Mouse (Mus musculus) G1E-ER4 (cell line): Measurements from ENCODE around the gene Abcg1. TPM values are rescaled to one million over a fixed set of nuclear protein-coding genes. Genes with fewer than 3 reads are reported as not detected.

Source experiments
- GATA1 ChIP-seq: IDR thresholded peaks from one replicate; pipeline ENCODE4 v1.8.0; 2012; ENCODE audit warnings: low read length, inconsistent platforms
- polyA plus RNA-seq: library from polyadenylated mRNA; stranded (reverse); fragments of >175 nt; gene quantifications from 2 replicates; pipeline ENCODE4 v1.2.3, GENCODE M21; 2012

Gene Abcg1
- polyA plus RNA-seq, 1 experiment = not detected

DNA sequence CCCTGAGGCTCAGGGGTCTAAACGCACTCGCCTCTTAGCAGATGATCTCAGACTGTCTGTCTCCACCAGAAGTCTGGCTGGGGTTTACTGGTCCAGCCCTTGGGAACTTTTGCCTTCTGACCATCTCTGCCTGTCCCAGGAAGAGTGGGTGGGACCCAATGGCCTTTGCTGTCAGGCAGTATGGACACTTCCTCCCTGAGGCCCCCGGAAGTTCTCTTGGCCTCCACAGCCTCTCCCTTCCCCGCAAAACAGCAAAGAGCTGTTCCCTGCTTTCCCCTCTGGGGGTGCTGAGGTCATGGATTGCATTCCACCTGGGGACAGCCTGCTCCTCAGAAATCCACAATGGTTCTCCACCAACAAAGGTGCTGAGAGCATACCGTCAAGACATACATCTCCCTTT is 31.2 kb downstream of the Abcg1 start:
- no peak for TF ChIP-seq GATA1

DNA sequence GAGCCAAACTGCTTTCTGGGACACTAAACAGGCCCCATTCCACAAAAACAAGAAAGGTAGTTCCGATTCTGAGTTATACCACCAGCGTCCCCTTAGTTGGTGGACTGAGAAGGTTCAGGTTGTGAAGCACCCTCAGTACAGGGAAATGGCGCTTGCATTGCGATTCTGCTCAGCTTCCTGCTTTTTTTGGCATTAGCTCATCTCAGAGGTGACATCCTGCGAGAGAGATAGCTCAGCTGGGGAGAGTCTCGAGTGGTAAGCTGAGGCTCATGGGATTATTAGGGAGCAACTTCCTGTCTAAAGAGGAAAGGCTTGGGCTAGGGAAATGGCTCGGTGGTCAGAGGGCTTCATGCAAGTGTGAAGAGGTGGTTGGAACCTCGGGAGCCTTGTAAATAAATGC is 32.4 kb downstream of the Abcg1 start:
- no peak for TF ChIP-seq GATA1

DNA sequence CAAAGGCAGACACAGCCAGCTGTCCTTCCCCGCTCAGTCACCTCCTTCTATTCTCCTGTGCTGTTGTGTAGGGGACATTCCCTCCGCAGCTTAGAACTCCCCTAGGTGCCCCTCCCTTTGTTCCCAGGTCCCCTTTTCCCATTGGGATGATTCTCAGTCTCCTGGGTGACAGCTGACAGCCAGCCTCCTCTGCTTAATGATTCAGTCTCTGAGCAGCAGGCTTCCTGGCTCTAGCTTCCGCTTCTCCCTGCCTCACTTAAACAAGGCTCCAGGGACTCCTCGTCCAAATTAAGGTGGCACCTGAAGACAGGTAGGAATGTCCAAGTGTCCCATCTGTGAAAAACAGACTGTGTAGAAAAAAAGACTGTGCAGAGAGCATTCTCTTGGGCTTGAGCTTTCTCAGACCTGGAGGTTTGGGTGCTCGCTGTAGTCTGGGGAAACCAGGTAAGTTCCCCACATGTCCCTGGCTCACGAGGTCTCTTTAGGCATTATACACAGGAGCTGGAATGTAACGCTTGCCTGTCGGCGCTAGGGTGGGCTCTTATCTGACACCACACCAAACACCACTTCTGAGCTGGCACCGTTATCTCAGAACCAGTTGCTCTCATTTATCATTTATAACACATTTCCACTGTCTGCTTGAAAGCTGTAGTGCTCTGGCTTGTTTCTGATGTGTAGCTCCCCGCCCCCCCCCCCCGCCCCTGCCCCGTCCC is 33.7 kb downstream of the Abcg1 start:
- no peak for TF ChIP-seq GATA1

DNA sequence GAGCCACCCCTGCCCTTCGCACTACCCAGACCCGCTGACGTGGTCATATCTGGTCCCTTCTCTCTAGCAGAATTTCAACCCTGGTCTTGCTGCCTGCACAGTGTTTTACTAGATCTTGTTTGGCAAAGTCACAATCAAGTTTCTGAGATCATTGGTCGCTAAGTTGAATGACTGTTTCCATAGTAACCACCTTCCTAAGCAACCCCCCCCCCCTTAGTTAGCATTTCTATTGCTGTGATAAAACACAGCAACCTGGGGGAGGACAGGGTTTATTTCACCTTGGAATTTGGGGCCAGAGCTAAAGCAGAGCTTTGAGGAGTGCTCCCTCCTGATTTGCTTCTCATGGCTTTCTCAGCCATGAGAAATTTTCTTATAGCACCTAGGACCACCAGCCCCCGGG is 37.3 kb downstream of the Abcg1 start:
- TF ChIP-seq GATA1 = no peak

DNA sequence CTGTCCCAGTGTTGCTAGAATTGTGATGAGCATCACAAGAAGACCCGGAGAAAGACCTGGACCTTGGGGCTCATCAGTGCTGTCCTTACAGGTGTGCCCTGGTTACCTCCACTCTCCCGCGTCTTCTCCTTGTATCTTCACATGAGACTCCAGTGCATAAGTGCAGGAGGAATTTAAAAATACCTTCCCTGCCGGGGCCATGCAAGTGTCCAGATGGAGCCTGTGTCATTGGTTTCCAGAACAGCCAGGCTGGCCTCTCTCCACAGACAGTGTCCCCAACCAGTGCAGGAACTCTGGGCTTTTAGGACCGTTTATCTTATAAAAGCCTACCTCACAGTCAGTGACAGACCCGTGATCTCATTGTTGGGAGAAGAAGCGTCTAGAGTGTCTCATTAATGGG is 38.1 kb downstream of the Abcg1 start:
- no peak for TF ChIP-seq GATA1

DNA sequence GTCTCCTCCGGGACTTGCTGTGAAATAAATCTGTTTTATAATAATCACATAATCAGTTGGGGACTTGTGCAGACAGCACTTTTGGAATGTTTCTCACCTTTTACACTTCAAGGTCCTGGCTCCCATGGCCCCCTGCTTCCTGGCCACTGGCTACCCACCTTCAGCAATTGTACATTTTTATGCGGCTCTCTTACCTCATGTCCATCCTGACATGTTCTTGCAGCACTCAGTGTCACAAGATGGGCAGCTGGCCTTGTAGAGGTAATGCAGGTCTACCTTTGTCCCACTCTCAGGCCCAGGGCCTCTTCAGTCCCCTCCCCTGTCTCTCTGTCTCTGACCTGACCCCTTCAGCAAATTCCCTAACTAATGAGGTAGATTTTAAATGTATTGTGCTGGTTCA is 39.4 kb downstream of the Abcg1 start:
- no peak for TF ChIP-seq GATA1

DNA sequence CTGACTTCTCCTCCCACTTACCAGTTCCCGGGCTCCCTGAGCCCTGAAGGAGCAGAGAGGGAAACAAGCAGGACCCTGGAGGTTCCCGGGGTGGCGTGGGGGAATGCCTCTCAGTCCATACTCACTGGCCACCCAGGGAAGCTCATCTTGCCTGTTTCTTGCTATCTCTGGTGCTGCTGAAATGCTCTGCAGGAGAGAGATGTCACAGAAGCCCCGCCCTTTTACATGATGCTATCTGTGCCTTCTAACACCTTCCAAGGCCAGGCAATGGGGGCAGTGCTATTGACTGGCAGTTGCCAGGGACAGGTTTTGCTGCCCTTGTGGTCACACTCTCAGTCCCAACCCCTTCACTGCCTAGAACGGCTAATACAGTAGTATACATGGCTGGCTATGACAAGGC is 41.3 kb downstream of the Abcg1 start:
- TF ChIP-seq GATA1 = no peak

DNA sequence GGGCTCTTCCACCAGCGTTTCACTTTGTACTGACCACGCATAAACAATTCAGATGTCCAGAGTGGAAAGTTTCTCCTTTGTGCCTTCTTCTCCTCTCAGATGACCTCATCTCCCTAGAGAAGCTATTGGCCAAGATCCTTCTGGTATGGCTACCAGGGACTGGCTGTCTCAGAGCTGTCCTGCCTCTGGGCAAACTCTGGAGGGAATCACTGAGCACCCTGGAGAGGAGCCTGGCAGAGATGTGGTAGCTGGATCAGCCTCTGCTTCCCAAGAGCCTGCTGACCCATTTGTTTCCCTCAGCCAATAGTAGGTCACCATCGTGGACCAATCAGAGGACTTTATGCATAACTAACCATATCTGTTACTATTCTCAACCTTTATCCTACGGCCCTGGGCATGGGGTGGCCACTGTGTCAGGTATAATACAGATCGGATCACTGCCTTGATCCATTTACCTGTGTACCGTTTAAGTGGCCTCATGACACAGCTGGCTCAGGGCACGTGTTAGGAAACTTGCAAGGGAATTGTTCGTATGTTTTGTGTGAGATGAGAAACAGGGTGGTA is 45.6 kb downstream of the Abcg1 start:
- no peak for TF ChIP-seq GATA1

DNA sequence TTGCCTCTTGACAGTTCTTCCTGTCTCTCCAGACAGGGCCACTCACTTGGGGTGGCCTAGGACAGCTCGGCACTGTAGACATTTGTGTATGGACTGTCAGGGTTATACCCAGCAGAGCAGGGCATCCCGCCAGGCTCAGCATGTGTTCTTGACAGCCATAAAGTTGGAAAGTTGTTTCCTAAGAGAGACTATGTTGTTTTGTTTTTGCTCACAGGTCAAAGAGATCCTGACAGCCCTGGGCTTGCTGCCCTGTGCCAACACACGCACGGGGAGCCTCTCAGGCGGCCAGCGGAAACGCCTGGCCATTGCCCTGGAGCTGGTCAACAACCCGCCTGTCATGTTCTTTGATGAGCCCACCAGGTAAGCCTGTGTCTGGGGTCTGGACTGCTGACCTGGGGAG is 46.3 kb downstream of the Abcg1 start:
- no peak for TF ChIP-seq GATA1

DNA sequence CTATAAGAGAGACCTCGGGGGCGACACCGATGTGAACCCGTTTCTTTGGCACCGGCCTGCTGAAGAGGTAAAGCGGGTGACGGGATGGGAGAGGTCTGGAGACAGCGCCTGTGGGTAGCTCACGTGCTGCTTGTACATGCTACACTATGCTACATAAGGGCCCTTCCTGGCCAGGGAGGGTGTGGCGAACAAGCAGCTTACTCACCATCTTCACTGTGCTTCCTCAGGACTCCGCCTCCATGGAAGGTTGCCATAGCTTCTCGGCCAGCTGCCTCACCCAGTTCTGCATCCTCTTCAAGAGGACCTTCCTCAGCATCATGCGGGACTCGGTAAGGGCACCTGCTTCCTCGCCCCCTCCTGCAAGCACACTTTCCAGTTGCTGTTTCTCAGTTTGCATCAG is 50.9 kb downstream of the Abcg1 start:
- TF ChIP-seq GATA1 = no peak

DNA sequence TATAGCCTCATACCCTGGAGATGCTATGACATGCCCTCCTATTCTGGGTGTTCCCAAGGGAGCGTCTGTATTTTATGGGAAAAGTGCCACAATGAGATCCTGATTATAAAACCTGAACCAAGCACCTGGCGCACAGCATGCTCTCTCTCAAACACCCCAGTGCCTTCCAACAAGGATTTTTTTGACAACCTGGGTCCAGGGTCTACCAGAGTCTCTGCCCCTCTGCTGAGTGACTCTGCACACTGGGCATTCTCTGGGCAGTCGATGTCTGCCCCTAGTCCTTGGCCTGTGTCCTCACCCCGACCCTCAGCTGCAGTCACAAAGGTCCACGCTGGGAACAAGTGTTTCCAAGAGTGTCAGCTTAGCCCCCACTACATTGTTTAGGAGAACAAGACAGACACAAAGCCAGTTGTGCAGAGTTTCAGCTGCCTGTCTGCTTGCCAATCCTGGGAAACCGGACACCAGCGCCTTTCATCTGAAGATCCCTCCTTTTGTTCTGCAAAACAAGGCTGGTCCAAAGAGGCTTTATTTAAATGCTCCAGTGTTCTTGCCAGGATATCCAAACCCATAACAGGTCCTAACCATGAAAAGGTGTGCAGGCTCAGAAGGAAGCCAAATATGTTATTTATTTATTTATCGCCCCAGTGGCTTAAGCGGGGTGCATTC is 55.8 kb downstream of the Abcg1 start:
- no peak for TF ChIP-seq GATA1

DNA sequence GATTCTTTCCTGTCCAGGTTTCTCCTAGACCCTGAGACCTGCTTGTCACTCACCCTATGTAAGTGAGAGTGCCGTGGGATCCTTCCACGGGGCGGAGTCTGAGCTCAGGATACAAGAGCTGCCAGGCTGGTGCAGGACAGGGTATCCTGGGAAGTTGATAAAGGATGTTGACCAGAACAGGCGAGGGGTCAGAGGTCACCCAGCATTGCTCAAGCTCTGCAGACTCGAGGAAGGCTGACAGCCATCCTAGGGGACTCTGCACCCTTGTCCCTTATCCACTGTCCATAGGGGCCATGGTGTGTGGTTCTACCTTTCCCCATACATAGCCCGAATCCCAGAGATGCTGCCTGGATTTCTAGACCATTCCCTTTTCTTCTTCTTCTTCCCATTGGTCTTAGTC is 58.6 kb downstream of the Abcg1 start:
- no peak for TF ChIP-seq GATA1

DNA sequence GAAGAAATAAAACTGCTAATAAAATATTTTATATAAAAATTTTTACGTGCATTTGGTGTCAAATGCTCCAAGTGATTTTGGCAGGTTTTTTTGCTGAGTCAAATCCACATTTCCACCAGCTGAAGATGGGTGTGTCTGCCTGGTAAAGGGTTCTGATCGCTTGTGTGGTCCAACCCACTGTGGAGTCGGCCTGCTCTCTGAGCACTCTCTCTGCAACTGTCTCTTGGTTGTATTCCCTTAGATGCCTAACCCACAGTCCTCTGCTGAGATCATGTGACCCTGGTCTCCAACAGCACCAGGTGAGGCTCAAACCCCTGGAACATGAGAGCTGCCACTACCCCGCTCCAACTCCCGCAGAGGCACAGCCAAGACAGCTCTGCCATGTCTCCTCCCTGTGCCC is 60.5 kb downstream of the Abcg1 start:
- no peak for TF ChIP-seq GATA1

DNA sequence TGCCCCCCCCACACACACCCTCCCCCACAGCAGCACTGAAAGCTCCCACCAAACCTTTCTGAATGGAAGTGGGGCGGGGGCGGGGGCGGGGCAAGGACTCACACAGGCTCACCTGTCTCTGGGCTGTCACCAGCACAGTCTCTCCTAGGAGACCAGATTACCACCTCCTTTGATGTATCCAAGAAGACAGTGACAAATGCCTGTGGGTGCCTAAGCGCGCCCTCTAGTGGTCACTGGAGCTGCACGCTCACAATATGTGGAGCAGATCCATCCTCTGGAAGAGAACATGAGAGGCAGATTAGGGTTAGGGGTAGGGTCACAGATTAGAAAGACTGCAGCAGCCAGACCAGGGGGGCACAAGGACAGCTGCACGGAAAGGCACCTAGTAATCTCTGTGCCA is 62.0 kb downstream of the Abcg1 start:
- no peak for TF ChIP-seq GATA1

DNA sequence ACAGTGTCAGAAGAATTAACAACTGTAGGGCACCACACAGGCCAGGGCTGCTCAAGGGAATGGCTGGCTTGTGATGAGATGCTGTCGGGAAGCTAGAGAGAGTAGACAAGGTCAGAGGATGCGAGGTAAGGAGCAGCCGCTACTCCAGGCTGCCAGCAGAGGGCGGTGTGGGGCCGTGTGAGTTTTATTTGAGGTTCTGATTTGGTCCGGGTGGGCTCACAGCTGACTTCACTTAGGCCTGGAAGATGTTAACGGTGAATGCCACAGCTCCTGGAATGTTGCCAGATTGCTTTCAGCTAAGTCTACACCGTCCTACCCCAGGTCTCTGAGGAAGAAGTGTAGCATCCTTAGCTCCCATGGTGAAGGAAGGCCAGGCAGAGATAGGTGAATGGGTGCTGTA is 64.5 kb downstream of the Abcg1 start:
- no peak for TF ChIP-seq GATA1

DNA sequence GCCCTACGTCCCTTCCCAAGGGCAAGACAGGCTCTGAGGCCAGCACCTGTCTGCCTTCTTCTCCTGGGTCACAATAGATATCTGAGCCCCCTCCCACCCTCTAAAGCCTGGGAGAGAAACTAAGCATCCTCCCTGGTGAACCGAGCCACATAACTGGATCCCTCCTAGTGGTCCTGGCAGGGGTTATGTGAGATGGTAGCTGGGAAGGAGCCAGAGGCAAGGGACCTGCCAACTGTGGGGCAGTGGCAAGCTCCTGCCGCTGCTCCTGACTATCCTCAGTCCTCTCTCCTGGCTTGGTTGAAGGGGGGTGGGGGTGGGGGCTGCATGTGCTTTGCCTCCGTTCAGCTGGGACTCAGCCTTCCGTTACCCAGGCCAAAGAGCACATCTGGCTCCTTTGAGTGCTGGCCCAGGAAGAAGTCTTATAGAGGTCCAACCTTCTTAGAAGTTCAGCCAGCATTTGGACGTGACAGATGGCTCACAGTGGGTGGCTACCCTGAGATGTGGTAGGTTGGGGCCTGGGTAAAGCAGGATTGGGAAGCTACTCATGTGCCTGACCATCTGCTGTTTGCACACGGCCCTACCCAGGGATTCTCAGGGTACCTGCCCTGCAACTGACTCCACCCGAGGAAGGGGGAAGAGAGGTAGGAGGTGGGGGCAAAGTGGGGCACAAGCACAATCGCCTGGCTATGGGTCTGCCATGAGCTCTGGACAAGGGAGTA is 68.2 kb downstream of the Abcg1 start:
- no peak for TF ChIP-seq GATA1
